Mouse (Mus musculus) lung, adult 2 months (tissue): ENCODE measurements at regions not wholly inside any gene's neighbourhood (a gene's known extent, or its start where the extent isn't known, plus 50 kb on each side); places are given as distances from the start of the nearest gene placed in this dataset.

Source experiments
- DNase-seq: peaks from one replicate; pipeline ENCODE4 v3.0.0; 2022
- H3K4me1 ChIP-seq: fragments of 200-500 bp; 2 replicates; pipeline ENCODE4 v1.6.1; 2011; ENCODE audit warnings: low read length; ENCODE audit not compliant: control insufficient read depth, insufficient read depth
- H3K4me3 ChIP-seq: fragments of 200-500 bp; replicated peaks from 2 replicates; pipeline ENCODE3; 2011; ENCODE audit warnings: low read depth, mild to moderate bottlenecking, control low read depth, low read length; ENCODE audit errors: extremely low read depth
- CTCF ChIP-seq: fragments of 200-500 bp; IDR thresholded peaks from 2 replicates; pipeline ENCODE4 v1.5.1; 2011; ENCODE audit warnings: mild to moderate bottlenecking, low read length, control low read depth; ENCODE audit not compliant: insufficient read depth
- POLR2A ChIP-seq: fragments of 200-500 bp; IDR thresholded peaks from 2 replicates; pipeline ENCODE4 v1.6.1; 2011; ENCODE audit warnings: low read depth, mild to moderate bottlenecking, control low read depth, low read length, borderline replicate concordance; ENCODE audit errors: extremely low read depth
- WGBS: fragments of 180-500 bp; shearing (Covaris S2); methylation state at CpG from one replicate; pipeline ENCODE4 v1.1.7; 2018; 5-methylcytosine and 5-hydroxymethylcytosine counted together

- 27% methylated on average over 16 of the region's 16 CpGs for WGBS
- no peak overlapping the region for H3K4me3 ChIP-seq
- no peak for TF ChIP-seq CTCF
- no peaks in the 10 kb centered on the region for H3K4me1 ChIP-seq
- peak; percentile 8 for DNase-seq
Measured at GRCm38 (mm10) chr19:15800856-15801706, 146.1 kb downstream of the Psat1 start.

- TF ChIP-seq POLR2A (no peak), CTCF (no peak)
- Histone ChIP-seq H3K4me3 (no peak overlapping the region), H3K4me1 (no peaks in the 10 kb centered on the region)
- 35% methylated on average over 4 of the region's 4 CpGs for WGBS
- no peak for DNase-seq
Measured at GRCm38 (mm10) chr19:15796466-15796865, 150.7 kb downstream of the Psat1 start.

- 89% methylated on average over 4 of the region's 4 CpGs for WGBS
- TF ChIP-seq CTCF (no peak), POLR2A (no peak)
- H3K4me1 ChIP-seq: no peaks in the 10 kb centered on the region
- no peak overlapping the region for H3K4me3 ChIP-seq
- DNase-seq: no peak
Measured at GRCm38 (mm10) chr19:15791942-15792341, 155.2 kb downstream of the Psat1 start.

DNA sequence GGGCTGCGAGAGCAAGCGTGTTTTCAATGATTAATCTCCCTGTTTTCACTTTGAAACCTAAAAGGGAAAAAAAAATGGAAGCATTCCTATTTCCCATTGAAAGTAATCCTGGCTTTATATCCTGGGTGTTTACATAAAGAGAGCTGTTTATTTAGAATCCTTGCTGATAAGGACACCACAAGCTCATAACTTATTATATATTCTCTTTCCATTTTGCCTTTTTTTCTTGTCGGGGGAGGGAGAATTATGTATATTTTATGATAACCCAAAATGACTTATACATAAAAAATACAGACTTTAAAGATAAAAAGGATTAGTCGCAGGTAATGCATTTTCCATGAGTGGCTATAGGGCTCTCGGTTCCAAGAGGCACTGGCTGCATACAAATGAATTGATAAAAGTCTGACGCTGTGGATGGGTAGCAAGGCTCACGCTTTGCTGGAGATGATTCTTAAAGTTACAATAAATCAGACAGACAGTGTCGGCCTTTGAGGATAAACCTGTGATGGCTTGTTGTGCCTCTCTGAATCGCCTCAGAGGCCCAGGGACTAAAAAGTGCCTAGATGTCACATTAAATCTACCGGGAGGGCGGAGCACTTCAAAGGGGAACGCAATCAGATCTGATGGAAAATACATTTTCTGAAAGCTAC is 155.7 kb downstream of the Psat1 start:
- no peak for DNase-seq
- 62% methylated on average over 12 of the region's 12 CpGs for WGBS
- no peak overlapping the region for H3K4me3 ChIP-seq

GRCm38 (mm10) chr19:15790620-15791263 is 156.4 kb downstream of the Psat1 start:
- no peak for TF ChIP-seq POLR2A
- TF ChIP-seq CTCF: no peak
- DNase-seq: no peak
- no peak overlapping the region for H3K4me3 ChIP-seq
- 20% methylated on average over 13 of the region's 13 CpGs for WGBS
- H3K4me1 ChIP-seq: no peaks in the 10 kb centered on the region

More for the DNA sequence above, 155.7 kb downstream of the Psat1 start:
- H3K4me1 ChIP-seq: no peaks in the 10 kb centered on the region
- TF ChIP-seq POLR2A: no peak
- TF ChIP-seq CTCF: no peak

GRCm38 (mm10) chr19:15789741-15790140 is 157.4 kb downstream of the Psat1 start:
- no peak for DNase-seq
- H3K4me3 ChIP-seq: no peak overlapping the region

GRCm38 (mm10) chr19:15784644-15785043 is 162.5 kb downstream of the Psat1 start:
- no peak for TF ChIP-seq CTCF
- no peak for TF ChIP-seq POLR2A
- 56% methylated on average over 4 of the region's 4 CpGs for WGBS
- DNase-seq: no peak
- H3K4me1 ChIP-seq: no peaks in the 10 kb centered on the region
- no peak overlapping the region for H3K4me3 ChIP-seq

More at GRCm38 (mm10) chr19:15789741-15790140, 157.4 kb downstream of the Psat1 start:
- H3K4me1 ChIP-seq: no peaks in the 10 kb centered on the region
- no peak for TF ChIP-seq CTCF
- no peak for TF ChIP-seq POLR2A
- WGBS: 64% methylated on average over 5 of the region's 5 CpGs

GRCm38 (mm10) chr19:15769651-15770050 is 177.5 kb downstream of the Psat1 start:
- WGBS: 65% methylated on average over 4 of the region's 4 CpGs
- no peak overlapping the region for H3K4me3 ChIP-seq
- DNase-seq: no peak
- no peaks in the 10 kb centered on the region for H3K4me1 ChIP-seq
- TF ChIP-seq POLR2A: no peak
- TF ChIP-seq CTCF: no peak

DNA sequence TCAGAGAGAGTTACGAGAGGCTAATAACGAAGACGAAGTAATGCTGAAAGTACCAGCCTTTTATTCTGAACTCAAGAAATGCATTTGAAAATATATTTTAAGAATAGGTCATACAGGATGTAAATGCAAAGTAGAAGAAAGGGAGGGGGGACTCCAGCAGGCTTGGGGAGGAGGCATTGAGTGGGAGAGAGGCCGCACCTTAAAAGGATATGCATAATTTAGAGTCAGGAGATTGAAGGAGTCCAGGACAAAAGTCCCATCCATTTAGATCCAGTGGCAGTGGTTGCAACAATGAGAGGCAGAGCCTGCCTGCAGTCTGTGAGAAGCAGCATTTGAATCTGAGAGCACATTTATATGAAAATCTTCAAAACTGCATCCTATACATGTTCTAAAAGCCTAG is 186.1 kb downstream of the Psat1 start:
- Histone ChIP-seq H3K4me1 (no peaks in the 10 kb centered on the region), H3K4me3 (no peak overlapping the region)
- DNase-seq: no peak
- TF ChIP-seq CTCF: no peak
- TF ChIP-seq POLR2A: no peak
- WGBS: 88% methylated on average over 4 of the region's 4 CpGs
